Mouse (Mus musculus): ENCODE measurements at regions not wholly inside any gene's neighbourhood (a gene's known extent, or its start where the extent isn't known, plus 50 kb on each side); places are given as distances from the start of the nearest gene placed in this dataset.

DNA sequence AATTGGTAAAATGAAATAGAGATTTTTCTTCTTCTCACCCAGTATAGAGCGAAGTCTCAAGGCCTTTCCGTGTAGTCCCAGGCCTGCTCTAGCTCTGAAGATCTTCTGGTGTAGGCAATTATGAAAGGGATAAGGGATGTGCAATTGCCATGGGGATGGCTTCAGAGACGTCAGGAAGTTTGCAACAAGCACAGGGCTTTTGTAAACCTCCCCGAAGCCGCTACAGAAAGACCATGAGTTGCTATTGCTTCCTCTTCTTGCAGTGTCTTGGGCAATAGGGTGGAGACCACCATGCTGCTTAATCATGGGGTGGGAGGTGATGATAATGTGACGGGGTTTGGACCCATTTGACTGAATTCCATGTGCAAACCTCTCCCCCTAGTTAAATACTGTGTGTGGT lies 95.3 kb upstream of the Stxbp5 start:
- TF ChIP-seq GATA1 (IDR thresholded peaks at IDR 0.05; ENCODE audit: borderline replicate concordance, low read length) = no peak
- no peak for TF ChIP-seq FLI1 (IDR thresholded peaks at IDR 0.05; ENCODE audit: low read length)
